Mouse (Mus musculus) cortical plate, adult 2 months (tissue): ENCODE measurements around the gene Dtx2.

ENCODE experiments used
- CTCF ChIP-seq: fragments of 200-500 bp; IDR thresholded peaks from 2 replicates; pipeline ENCODE4 v1.5.1; 2011; ENCODE audit warnings: mild to moderate bottlenecking, control low read depth, low read length; ENCODE audit not compliant: insufficient read depth; ENCODE audit errors: extremely low read depth
- POLR2A ChIP-seq: fragments of 200-500 bp; IDR thresholded peaks from 2 replicates; pipeline ENCODE4 v1.6.1; 2011; ENCODE audit warnings: mild to moderate bottlenecking, low read length, control low read depth; ENCODE audit not compliant: insufficient read depth; ENCODE audit errors: extremely low read depth

- TF ChIP-seq POLR2A (no peak), CTCF (no peak)
Observed at GRCm38 (mm10) chr5:136044865-136045264, 50.3 kb downstream of the Dtx2 start.
